Mouse (Mus musculus) cerebellum, adult 2 months (tissue): ENCODE measurements around the gene Stk39. TPM values are rescaled to one million over a fixed set of nuclear protein-coding genes. Genes with fewer than 3 reads are reported as not detected.

Experiments used
- DNase-seq, 2 experiments: peaks; one replicate each; pipeline ENCODE4 v3.0.0; 2021
- H3K27ac ChIP-seq: fragments of 200-500 bp; 2 replicates; pipeline ENCODE4 v1.5.1; 2012; ENCODE audit warnings: low read length, control low read depth, inconsistent platforms; ENCODE audit not compliant: insufficient read depth
- H3K27me3 ChIP-seq: fragments of 200-500 bp; 2 replicates; pipeline ENCODE4 v1.6.1; 2012; ENCODE audit warnings: inconsistent platforms, mild to moderate bottlenecking, low read length, moderate library complexity; ENCODE audit not compliant: control insufficient read depth, insufficient read depth
- H3K4me1 ChIP-seq: fragments of 200-500 bp; 2 replicates; pipeline ENCODE4 v1.6.1; 2011; ENCODE audit warnings: low read length; ENCODE audit not compliant: control insufficient read depth, insufficient read depth
- H3K4me3 ChIP-seq: fragments of 200-500 bp; replicated peaks from 2 replicates; pipeline ENCODE3; 2011; ENCODE audit warnings: mild to moderate bottlenecking, low read depth, low read length, control low read depth; ENCODE audit not compliant: insufficient read depth
- CTCF ChIP-seq: fragments of 200-500 bp; IDR thresholded peaks from 2 replicates; pipeline ENCODE4 v1.5.1; 2011; ENCODE audit warnings: low read depth, mild to moderate bottlenecking, control low read depth, low read length, moderate library complexity, borderline replicate concordance; ENCODE audit not compliant: insufficient read depth
- POLR2A ChIP-seq: fragments of 200-500 bp; IDR thresholded peaks from 2 replicates; pipeline ENCODE4 v1.6.1; 2011; ENCODE audit warnings: low read length, control low read depth, borderline replicate concordance; ENCODE audit not compliant: insufficient read depth
- WGBS: fragments of 180-500 bp; shearing (Covaris S2); methylation state at CpG from one replicate; pipeline ENCODE4 v1.1.7; 2018; 5-methylcytosine and 5-hydroxymethylcytosine counted together
- polyA plus RNA-seq: library from polyadenylated mRNA; depleted of rRNA; stranded (reverse); fragments of >200 nt; gene quantifications from 2 replicates; pipeline ENCODE4 v1.2.3, GENCODE M21; 2012

Stk39 gene
- polyA plus RNA-seq, 1 experiment = 49.8 TPM

GRCm38 (mm10) chr2:68404274-68405162 lies 67.5 kb downstream of the Stk39 start:
- 79% methylated on average over 18 of the region's 18 CpGs for WGBS
- Histone ChIP-seq H3K27me3 (no peaks in the 10 kb centered on the region), H3K4me1 (no peaks in the 10 kb centered on the region), H3K27ac (no peak overlapping the region), H3K4me3 (no peak overlapping the region)
- DNase-seq = no peak
- TF ChIP-seq CTCF = no peak
- no peak for TF ChIP-seq POLR2A

DNA sequence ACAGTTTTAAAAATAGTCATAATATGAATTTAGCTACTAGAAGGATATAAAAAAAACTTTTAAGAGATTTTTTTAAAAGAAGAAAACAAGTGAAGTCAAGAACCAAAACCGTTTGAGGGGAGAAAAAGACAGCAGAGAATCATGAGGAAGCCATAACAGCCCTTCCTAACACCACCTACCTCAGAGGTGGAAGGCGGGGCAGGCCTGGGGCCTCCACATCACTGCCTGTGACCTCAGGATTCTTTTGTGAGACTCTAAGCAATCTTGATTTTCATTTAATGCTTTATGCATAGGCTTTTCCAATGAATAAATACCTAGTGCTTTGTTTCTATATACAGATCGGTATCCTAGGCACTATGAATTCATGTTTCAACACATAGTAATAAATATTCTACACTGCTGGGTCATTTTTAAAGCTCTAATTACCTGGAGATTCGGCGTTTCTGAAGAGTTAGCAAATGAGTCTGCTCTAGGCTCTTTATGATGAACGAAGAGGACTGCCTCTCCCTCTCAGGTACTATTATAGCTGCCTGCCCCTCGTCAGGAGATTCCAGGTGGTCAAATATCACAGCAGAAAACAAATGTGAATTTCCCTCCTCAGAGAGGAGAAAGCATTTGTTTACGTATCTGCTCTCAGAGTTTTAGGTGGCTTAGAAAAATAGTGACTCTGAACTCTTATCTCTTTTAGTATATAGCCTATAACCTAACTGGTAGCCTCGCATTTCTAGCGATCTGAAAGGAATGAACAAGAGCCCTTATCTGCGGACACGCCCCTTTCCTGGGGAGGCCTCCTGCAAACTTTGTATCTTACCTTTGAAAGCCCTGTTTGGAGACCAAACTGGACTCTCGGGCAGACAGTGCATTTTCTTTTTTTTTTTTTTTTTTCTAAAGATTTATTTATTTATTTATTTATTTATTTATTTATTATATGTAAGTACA lies 78.2 kb downstream of the Stk39 start:
- Histone ChIP-seq H3K27ac (no peak overlapping the region), H3K4me3 (no peak overlapping the region), H3K27me3 (no peaks in the 10 kb centered on the region), H3K4me1 (no peaks in the 10 kb centered on the region)
- no peak for TF ChIP-seq POLR2A
- TF ChIP-seq CTCF = no peak
- WGBS = 93% methylated on average over 13 of the region's 13 CpGs
- DNase-seq = no peak

- no peak overlapping the region for H3K27ac ChIP-seq
- DNase-seq = no peak
- no peaks in the 10 kb centered on the region for H3K27me3 ChIP-seq
- peaks cover 4% of the 10 kb centered on the region; the same call in 1 of the 2 replicates for H3K4me1 ChIP-seq
- WGBS = 88% methylated on average over 14 of the region's 14 CpGs
- TF ChIP-seq CTCF = no peak
- TF ChIP-seq POLR2A = no peak
- no peak overlapping the region for H3K4me3 ChIP-seq
Observed at GRCm38 (mm10) chr2:68387824-68388582, 84.1 kb downstream of the Stk39 start.

DNA sequence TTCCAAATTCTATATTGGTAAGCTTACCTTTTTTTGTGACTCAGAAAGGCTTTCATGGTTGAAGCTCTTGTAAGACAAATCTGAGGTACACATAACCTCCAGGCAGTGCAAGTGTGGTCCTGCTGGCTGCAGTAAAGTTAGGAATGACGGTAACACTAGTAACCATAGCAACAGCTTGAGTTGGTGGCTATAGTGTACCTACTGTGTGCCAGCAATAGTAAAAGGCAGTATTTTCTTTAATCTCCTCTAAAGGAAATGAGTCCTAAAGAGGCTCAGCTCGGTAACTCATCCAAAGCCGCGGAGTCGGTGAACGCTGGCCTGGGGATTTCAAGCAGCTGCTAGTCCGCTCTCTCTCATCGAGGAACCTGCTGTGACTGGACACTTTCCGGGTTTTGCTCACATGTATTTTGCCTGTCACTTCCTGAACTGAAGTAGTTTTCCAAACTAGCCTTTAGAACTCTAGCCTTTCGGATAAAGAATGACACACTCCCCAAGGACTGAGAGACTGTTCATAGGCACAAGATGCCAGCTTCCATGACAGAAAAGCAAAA lies 85.7 kb downstream of the Stk39 start:
- H3K4me1 ChIP-seq = peaks cover 4% of the 10 kb centered on the region; the same call in 1 of the 2 replicates
- no peaks in the 10 kb centered on the region for H3K27me3 ChIP-seq
- no peak overlapping the region for H3K27ac ChIP-seq
- 49% methylated on average over 10 of the region's 10 CpGs for WGBS
- no peak overlapping the region for H3K4me3 ChIP-seq
- TF ChIP-seq CTCF (no peak), POLR2A (no peak)
- DNase-seq = no peak

DNA sequence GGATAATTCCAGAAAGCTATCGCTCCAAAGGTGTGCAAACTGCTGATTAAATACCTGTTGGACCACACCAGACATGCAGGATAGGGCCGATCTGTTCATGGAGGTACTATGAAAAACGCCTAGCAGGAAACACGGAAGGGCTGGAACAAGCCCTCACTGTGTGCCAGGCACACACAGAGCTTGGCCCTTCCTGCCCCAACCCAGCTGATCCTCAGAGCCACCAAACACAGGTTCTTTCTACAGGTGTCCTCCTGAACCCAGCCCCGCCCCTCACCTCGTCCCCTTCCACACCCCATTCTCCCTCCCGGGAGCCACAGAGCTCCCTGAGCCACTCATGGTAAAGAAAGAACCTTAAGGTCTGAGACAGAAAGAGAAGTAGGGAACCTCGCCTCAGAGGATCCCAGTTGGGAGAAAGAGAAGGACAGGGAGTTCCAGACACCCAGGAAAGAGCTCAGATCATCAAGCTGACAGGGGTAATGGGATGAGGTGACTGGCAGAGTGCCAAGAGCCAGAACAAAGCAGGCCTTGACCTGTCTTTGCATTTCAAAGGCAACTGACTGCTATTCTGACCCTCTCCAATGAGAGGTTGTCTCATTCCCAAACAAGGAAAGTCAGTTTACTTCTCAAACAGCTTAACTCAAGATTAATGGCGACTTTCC lies 86.3 kb downstream of the Stk39 start:
- no peak for DNase-seq
- WGBS = 77% methylated on average over 9 of the region's 9 CpGs
- TF ChIP-seq POLR2A = no peak
- no peak for TF ChIP-seq CTCF
- Histone ChIP-seq H3K27me3 (no peaks in the 10 kb centered on the region), H3K4me3 (no peak overlapping the region), H3K4me1 (peaks cover 4% of the 10 kb centered on the region; the same call in 1 of the 2 replicates), H3K27ac (no peak overlapping the region)

DNA sequence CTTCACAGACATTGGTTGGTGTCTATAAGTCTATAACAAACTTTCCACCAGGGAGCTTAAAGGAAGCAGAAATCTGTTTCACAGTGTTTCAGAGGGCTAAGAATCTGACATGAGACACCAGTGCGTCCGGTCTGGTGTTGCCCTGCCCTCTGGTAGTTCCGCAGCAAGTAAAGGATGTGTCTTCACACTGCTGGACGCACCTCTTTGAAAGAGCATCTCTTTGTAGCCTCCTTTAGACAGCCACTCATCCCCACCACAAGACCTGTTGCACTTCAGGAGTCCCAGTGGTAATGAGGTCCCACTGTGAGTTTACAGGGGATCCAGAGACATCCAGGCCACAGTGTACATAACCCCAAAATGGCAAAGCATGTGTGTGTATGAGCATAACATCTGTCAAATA lies 88.1 kb downstream of the Stk39 start:
- no peak for DNase-seq
- Histone ChIP-seq H3K4me3 (no peak overlapping the region), H3K4me1 (peaks cover 4% of the 10 kb centered on the region; the same call in 1 of the 2 replicates), H3K27ac (no peak overlapping the region), H3K27me3 (no peaks in the 10 kb centered on the region)
- TF ChIP-seq POLR2A = no peak
- TF ChIP-seq CTCF = no peak
- 86% methylated on average over 4 of the region's 4 CpGs for WGBS
